Mouse (Mus musculus) cortical plate, adult 2 months (tissue): ENCODE data around the gene Abcg1.

Experiments
- CTCF ChIP-seq: fragments of 200-500 bp; IDR thresholded peaks from 2 replicates; pipeline ENCODE4 v1.5.1; 2011; ENCODE audit warnings: mild to moderate bottlenecking, control low read depth, low read length; ENCODE audit not compliant: insufficient read depth; ENCODE audit errors: extremely low read depth
- POLR2A ChIP-seq: fragments of 200-500 bp; IDR thresholded peaks from 2 replicates; pipeline ENCODE4 v1.6.1; 2011; ENCODE audit warnings: mild to moderate bottlenecking, low read length, control low read depth; ENCODE audit not compliant: insufficient read depth; ENCODE audit errors: extremely low read depth

GRCm38 (mm10) chr17:31145998-31146397 is 88.5 kb downstream of the Abcg1 start:
- TF ChIP-seq CTCF (no peak), POLR2A (no peak)
